In the genomic region with DNA sequence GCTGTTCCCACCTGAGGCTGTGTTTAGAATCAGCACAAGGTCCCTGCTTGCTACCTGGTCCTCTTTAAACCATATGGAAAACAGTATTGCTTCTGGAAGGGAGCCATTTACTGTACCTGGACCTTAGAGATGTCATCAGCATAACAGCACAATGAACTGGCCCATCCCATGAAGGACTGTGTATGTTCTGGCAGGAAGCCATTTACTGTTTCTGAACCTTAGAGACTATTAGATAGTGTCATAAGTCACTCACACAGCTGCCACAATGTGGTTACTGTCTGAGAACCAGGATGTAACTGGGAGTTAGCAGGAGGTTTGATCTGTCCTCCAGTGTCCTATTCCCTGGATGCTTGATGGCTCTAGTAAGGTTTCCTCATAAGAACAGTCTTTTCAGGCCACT, we compare ENCODE assay signal across 26 mouse cellular contexts. TPM values are rescaled to one million over a fixed set of nuclear protein-coding genes. Genes with fewer than 3 reads are reported as not detected.
"Had no signal": no experiment of that assay in that cellular context is flagged by ENCODE, and none has a peak within 500 bp of the region (broad histone marks: within the 10 kb centered on the region; RNA-seq: fewer than 3 reads in every experiment).

No protein-coding gene starts in this region.

- H3K9me3 ChIP-seq: heart, embryonic 10.5 days; heart, embryonic 12.5 days; hindbrain, embryonic 10.5 days; hindbrain, embryonic 12.5 days; kidney, embryonic 15.5 days; limb, embryonic 13.5 days; limb, embryonic 15.5 days; liver, embryonic 13.5 days had no signal

- H3K4me2 ChIP-seq: heart, embryonic 12.5 days; hindbrain, embryonic 12.5 days; hindbrain, embryonic 14.5 days; kidney, embryonic 15.5 days; limb, embryonic 13.5 days; limb, embryonic 15.5 days; liver, embryonic 11.5 days; liver, embryonic 13.5 days had no signal

- H3K9ac ChIP-seq: heart, embryonic 12.5 days; hindbrain, embryonic 12.5 days; hindbrain, embryonic 14.5 days; kidney, embryonic 15.5 days; limb, embryonic 13.5 days; limb, embryonic 15.5 days; liver, embryonic 13.5 days had no signal

- H3K27ac ChIP-seq: gastrocnemius, adult 2 months; heart, embryonic 10.5 days; hindbrain, embryonic 10.5 days; hindbrain, embryonic 12.5 days; hindbrain, embryonic 14.5 days; kidney, embryonic 15.5 days; kidney, postnatal 0 days; layer of hippocampus, adult 2 months; left cerebral cortex, adult 2 months; limb, embryonic 13.5 days; limb, embryonic 15.5 days; liver, embryonic 13.5 days had no signal

- H3K36me3 ChIP-seq: heart, embryonic 10.5 days; heart, embryonic 12.5 days; hindbrain, embryonic 10.5 days; hindbrain, embryonic 12.5 days; kidney, embryonic 15.5 days; limb, embryonic 13.5 days; limb, embryonic 15.5 days; liver, embryonic 13.5 days had no signal

- H3K4me1 ChIP-seq: heart, embryonic 10.5 days; heart, embryonic 12.5 days; hindbrain, embryonic 10.5 days; hindbrain, embryonic 12.5 days; kidney, embryonic 15.5 days; limb, embryonic 13.5 days; limb, embryonic 15.5 days; liver, embryonic 13.5 days had no signal

- DNase-seq: gastrocnemius, adult 2 months; gastrocnemius, postnatal 10 days; gastrocnemius, postnatal 25 days; heart, adult 18-20 months; heart, postnatal 10 days; heart, postnatal 4 days; kidney, adult 11 months; kidney, adult 9 months; kidney, postnatal 14 days; kidney, postnatal 36 days; left cerebral cortex, postnatal 4 days; liver, embryonic 13.5 days had no signal

- H3K4me3 ChIP-seq: gastrocnemius, adult 2 months; heart, embryonic 10.5 days; heart, embryonic 12.5 days; hindbrain, embryonic 10.5 days; hindbrain, embryonic 12.5 days; kidney, embryonic 15.5 days; layer of hippocampus, adult 2 months; left cerebral cortex, adult 2 months; limb, embryonic 13.5 days; limb, embryonic 15.5 days; liver, embryonic 13.5 days had no signal

- ATAC-seq: hindbrain, embryonic 16.5 days; inflammation-experienced regulatory T-cells, adult 6 months had no signal

- H3K27me3 ChIP-seq: heart, embryonic 12.5 days; hindbrain, embryonic 12.5 days; kidney, embryonic 15.5 days; limb, embryonic 13.5 days; limb, embryonic 15.5 days; liver, embryonic 13.5 days had no signal

RNA-seq across cellular contexts. Expression of a gene that starts 33.7 kb away (rescaled TPM):
- polyA plus RNA-seq: hindbrain, embryonic 14.5 days had no signal
